Mouse (Mus musculus) kidney, postnatal 0 days (tissue): ENCODE results near the gene Agbl4. TPM values are rescaled to one million over a fixed set of nuclear protein-coding genes. Genes with fewer than 3 reads are reported as not detected.
"Not testable (repeated sequence)": the region's sequence is repeated elsewhere in the genome, so short reads cannot be mapped to it uniquely, and the experiment has no call there.

Source experiments
- ATAC-seq: fragments of 200-750 bp; cut with Nextera tagmentation; replicated peaks from 2 replicates; pipeline ENCODE4 v1.8.0; 2017; ENCODE audit warnings: low read depth, moderate number of reproducible peaks, moderate TSS enrichment, moderate library complexity; ENCODE audit not compliant: low FRiP score
- DNase-seq: peaks from one replicate; pipeline ENCODE4 v3.0.0-alpha.2; 2016; ENCODE audit warnings: low spot score
- H3K27ac ChIP-seq: fragments of 300-500 bp; sonication (generic); 2 replicates; pipeline ENCODE4 v1.5.1; 2014; ENCODE audit warnings: mild to moderate bottlenecking
- H3K27me3 ChIP-seq: fragments of 300-500 bp; sonication (generic); 2 replicates; pipeline ENCODE4 v1.6.1; 2014; ENCODE audit warnings: low read length, mixed read lengths; ENCODE audit not compliant: insufficient read depth
- H3K36me3 ChIP-seq: fragments of 300-500 bp; sonication (generic); 2 replicates; pipeline ENCODE4 v1.6.1; 2014; ENCODE audit warnings: low read length, mixed read lengths; ENCODE audit not compliant: insufficient read depth
- H3K4me1 ChIP-seq: fragments of 300-500 bp; sonication (generic); replicated peaks from 2 replicates; pipeline ENCODE4 v1.6.1; 2014; ENCODE audit warnings: antibody characterized with exemption, low read length, mixed read lengths; ENCODE audit not compliant: insufficient read depth
- H3K4me2 ChIP-seq: fragments of 300-500 bp; sonication (generic); 2 replicates; pipeline ENCODE4 v1.6.1; 2014; ENCODE audit warnings: mild to moderate bottlenecking, low read length, moderate library complexity, mixed read lengths
- H3K4me3 ChIP-seq: fragments of 300-500 bp; sonication (generic); replicated peaks from 2 replicates; pipeline ENCODE4 v1.5.1; 2014; ENCODE audit warnings: low read depth, low read length
- H3K9ac ChIP-seq: fragments of 300-500 bp; sonication (generic); 2 replicates; pipeline ENCODE4 v1.6.1; 2014; ENCODE audit warnings: low read depth, low read length
- H3K9me3 ChIP-seq: fragments of 300-500 bp; sonication (generic); replicated peaks from 2 replicates; pipeline ENCODE4 v1.6.1; 2016; ENCODE audit warnings: low read length, inconsistent platforms, mixed read lengths
- CTCF ChIP-seq: IDR thresholded peaks from 2 replicates; pipeline ENCODE4 v1.5.1; 2016; ENCODE audit warnings: antibody characterized with exemption, low read depth, mild to moderate bottlenecking, moderate library complexity
- WGBS: fragments of 180-500 bp; shearing (Covaris S2); extraction: QIAGEN DNeasy Blood & Tissue Kit; methylation state at CpG from one replicate; pipeline ENCODE4 v1.1.7; 2014; 5-methylcytosine and 5-hydroxymethylcytosine counted together
- polyA plus RNA-seq: library from polyadenylated mRNA; unstranded; fragments of >200 nt; fragmentation: Nextera tagmentation; extraction: Ambion mirVana; gene quantifications from 2 replicates; pipeline ENCODE4 v1.2.1, GENCODE M21; 2015

The Agbl4 gene
- polyA plus RNA-seq, 1 experiment from 2014 or later = 0.28 TPM

- DNase-seq (no peak), ATAC-seq (no peak)
- no peaks in the 10 kb centered on the region for H3K36me3 ChIP-seq
- H3K27ac ChIP-seq = no peak overlapping the region
- H3K4me1 ChIP-seq = no peaks in the 10 kb centered on the region
- no peak overlapping the region for H3K9ac ChIP-seq
- no peaks in the 10 kb centered on the region for H3K9me3 ChIP-seq
- H3K4me2 ChIP-seq = no peak overlapping the region
- no peak for TF ChIP-seq CTCF
- H3K27me3 ChIP-seq = no peaks in the 10 kb centered on the region
- no peak overlapping the region for H3K4me3 ChIP-seq
- 67% methylated on average over 3 of the region's 3 CpGs for WGBS
Measured at GRCm38 (mm10) chr4:111215191-111215762, 817.8 kb downstream of the Agbl4 start.

- not testable (repeated sequence) for H3K9ac ChIP-seq, H3K36me3 ChIP-seq, H3K4me3 ChIP-seq, DNase-seq, ATAC-seq, H3K27ac ChIP-seq, H3K4me2 ChIP-seq, H3K4me1 ChIP-seq, H3K27me3 ChIP-seq, H3K9me3 ChIP-seq
- WGBS = no CpG with 5 or more reads among the region's 1 CpGs
Measured at GRCm38 (mm10) chr4:111219030-111219429, 821.6 kb downstream of the Agbl4 start.

GRCm38 (mm10) chr4:111219543-111219942 lies 822.1 kb downstream of the Agbl4 start:
- not testable (repeated sequence) for H3K9me3 ChIP-seq, H3K4me3 ChIP-seq, H3K4me1 ChIP-seq, DNase-seq, H3K36me3 ChIP-seq, H3K27ac ChIP-seq, H3K4me2 ChIP-seq, ATAC-seq, H3K27me3 ChIP-seq, H3K9ac ChIP-seq
- 94% methylated on average over 9 of the region's 9 CpGs for WGBS

- no peak overlapping the region for H3K9ac ChIP-seq
- no peak for ATAC-seq
- DNase-seq = no peak
- H3K36me3 ChIP-seq = no peaks in the 10 kb centered on the region
- H3K27ac ChIP-seq = no peak overlapping the region
- H3K4me2 ChIP-seq = no peak overlapping the region
- H3K27me3 ChIP-seq = no peaks in the 10 kb centered on the region
- no peaks in the 10 kb centered on the region for H3K9me3 ChIP-seq
- WGBS = 68% methylated on average over 1 of the region's 1 CpGs
- no peak overlapping the region for H3K4me3 ChIP-seq
- H3K4me1 ChIP-seq = no peaks in the 10 kb centered on the region
- TF ChIP-seq CTCF = no peak
Measured at GRCm38 (mm10) chr4:111233849-111234248, 836.4 kb downstream of the Agbl4 start.

GRCm38 (mm10) chr4:111251917-111252316 lies 854.5 kb downstream of the Agbl4 start:
- DNase-seq (no peak), ATAC-seq (no peak)
- Histone ChIP-seq H3K9ac (no peak overlapping the region), H3K4me3 (no peak overlapping the region), H3K9me3 (no peaks in the 10 kb centered on the region), H3K4me1 (no peaks in the 10 kb centered on the region), H3K27ac (no peak overlapping the region), H3K36me3 (no peaks in the 10 kb centered on the region), H3K27me3 (no peaks in the 10 kb centered on the region), H3K4me2 (no peak overlapping the region)
- no peak for TF ChIP-seq CTCF
- WGBS = 81% methylated on average over 5 of the region's 5 CpGs

GRCm38 (mm10) chr4:111255499-111255898 lies 858.0 kb downstream of the Agbl4 start:
- Histone ChIP-seq H3K4me3 (no peak overlapping the region), H3K4me2 (no peak overlapping the region), H3K4me1 (no peaks in the 10 kb centered on the region), H3K27me3 (no peaks in the 10 kb centered on the region), H3K36me3 (no peaks in the 10 kb centered on the region), H3K9ac (no peak overlapping the region), H3K9me3 (no peaks in the 10 kb centered on the region), H3K27ac (no peak overlapping the region)
- 65% methylated on average over 4 of the region's 4 CpGs for WGBS
- no peak for DNase-seq
- ATAC-seq = no peak
- no peak for TF ChIP-seq CTCF

- ATAC-seq = no peak
- Histone ChIP-seq H3K27me3 (no peaks in the 10 kb centered on the region), H3K9ac (no peak overlapping the region), H3K4me2 (no peak overlapping the region), H3K4me3 (no peak overlapping the region), H3K9me3 (no peaks in the 10 kb centered on the region), H3K27ac (no peak overlapping the region), H3K4me1 (no peaks in the 10 kb centered on the region), H3K36me3 (no peaks in the 10 kb centered on the region)
- peak; percentile 51; the same call in 1 of the 2 replicates for TF ChIP-seq CTCF
- peak; percentile 11 for DNase-seq
Measured at GRCm38 (mm10) chr4:111256931-111257330, 859.5 kb downstream of the Agbl4 start.
